ENCODE assay signal across 12 mouse cellular contexts in genomic region chr3:55054231-55054630, GRCm38 (mm10). TPM values are rescaled to one million over a fixed set of nuclear protein-coding genes. Genes with fewer than 3 reads are reported as not detected.
DNase-seq lines count a peak whose midpoint lies in the region; ATAC-seq and TF ChIP-seq lines count a peak whose summit lies in the region.
"Had no signal": no experiment of that assay in that cellular context is flagged by ENCODE, and none has a peak within 500 bp of the region (broad histone marks: within the 10 kb centered on the region; RNA-seq: fewer than 3 reads in every experiment).

No protein-coding gene starts in this region.

- TF ChIP-seq CTCF in kidney, postnatal 0 days (IDR thresholded peaks at IDR 0.05; ENCODE audit: low read depth), result no peak
- no peak for TF ChIP-seq CTCF in intestine, postnatal 0 days (IDR thresholded peaks at IDR 0.05; ENCODE audit: low read depth)

- no peaks in the 10 kb centered on the region for H3K36me3 ChIP-seq in kidney, postnatal 0 days (ENCODE audit: insufficient read depth, low read length)
- H3K36me3 ChIP-seq in forebrain, embryonic 11.5 days (ENCODE audit: control insufficient read depth, insufficient read depth, low read length), result no peaks in the 10 kb centered on the region
- H3K36me3 ChIP-seq in intestine, postnatal 0 days (ENCODE audit: control insufficient read depth, insufficient read depth), result no peaks in the 10 kb centered on the region
- H3K36me3 ChIP-seq in neural tube, embryonic 15.5 days, result no peaks in the 10 kb centered on the region
- H3K36me3 ChIP-seq: G1E had no signal

- H3K27me3 ChIP-seq in kidney, postnatal 0 days (ENCODE audit: insufficient read depth, low read length), result peaks cover 7% of the 10 kb centered on the region; the same call in 1 of the 2 replicates
- peaks cover 5% of the 10 kb centered on the region; the same call in 1 of the 2 replicates for H3K27me3 ChIP-seq in forebrain, embryonic 11.5 days (ENCODE audit: control insufficient read depth, insufficient read depth, low read length)
- peaks cover 10% of the 10 kb centered on the region; the same call in 1 of the 2 replicates for H3K27me3 ChIP-seq in intestine, postnatal 0 days (replicated peaks; ENCODE audit: control insufficient read depth, insufficient read depth, low read length)
- peaks cover 17% of the 10 kb centered on the region; the same call in 1 of the 2 replicates for H3K27me3 ChIP-seq in neural tube, embryonic 15.5 days (replicated peaks)

- peak overlapping the region; percentile 94 for H3K4me2 ChIP-seq in kidney, postnatal 0 days (ENCODE audit: low read length)
- H3K4me2 ChIP-seq in forebrain, embryonic 11.5 days (ENCODE audit: low read depth, low read length, severe bottlenecking), result peak overlapping the region; percentile 98; the same call in 1 of the 2 replicates
- H3K4me2 ChIP-seq in intestine, postnatal 0 days (replicated peaks; ENCODE audit: low read depth), result peak overlapping the region; percentile 78
- peak overlapping the region; percentile 99 for H3K4me2 ChIP-seq in neural tube, embryonic 15.5 days

- no peak overlapping the region; the same call in 1 of the 2 replicates for H3K4me3 ChIP-seq in kidney, postnatal 0 days (replicated peaks; ENCODE audit: low read depth, low read length)
- H3K4me3 ChIP-seq in forebrain, embryonic 11.5 days (ENCODE audit: low read depth, low read length), result peak overlapping the region; percentile 58; the same call in 1 of the 2 replicates
- H3K4me3 ChIP-seq in intestine, postnatal 0 days (ENCODE audit: low read depth, low read length), result no peak overlapping the region; the same call in 1 of the 2 replicates
- no peak overlapping the region for H3K4me3 ChIP-seq in neural tube, embryonic 15.5 days (replicated peaks)

- 50% methylated on average over 6 of the region's 6 CpGs for WGBS in kidney, postnatal 0 days
- 45% methylated on average over 6 of the region's 6 CpGs for WGBS in forebrain, embryonic 11.5 days
- 60% methylated on average over 6 of the region's 6 CpGs for whole genome bisulfite sequencing in intestine, postnatal 0 days
- WGBS in neural tube, embryonic 15.5 days, result 62% methylated on average over 6 of the region's 6 CpGs

- DNase-seq in kidney, postnatal 0 days (ENCODE audit: low spot score), result no peak
- no peak for DNase-seq in kidney, adult 11 months
- DNase-seq in forebrain, embryonic 11.5 days (ENCODE audit: low spot score), result no peak
- no peak for DNase-seq in embryo, embryonic 10 days (ENCODE audit: low spot score)
- no peak for DNase-seq in left cerebral cortex, adult 9 months (ENCODE audit: low spot score in 2 of 2)

- no peak overlapping the region for H3K9ac ChIP-seq in kidney, postnatal 0 days (ENCODE audit: low read depth, low read length)
- 0 out of 2 replicates have a peak overlapping the region, but pooled peaks have one; percentile 17 for H3K9ac ChIP-seq in forebrain, embryonic 11.5 days (ENCODE audit: low read length)
- no peak overlapping the region for H3K9ac ChIP-seq in intestine, postnatal 0 days (ENCODE audit: low read depth, low read length)
- H3K9ac ChIP-seq in neural tube, embryonic 15.5 days (replicated peaks), result no peak overlapping the region

- no peak overlapping the region for H3K27ac ChIP-seq in kidney, postnatal 0 days
- H3K27ac ChIP-seq in forebrain, embryonic 11.5 days (ENCODE audit: low read depth, low read length), result no peak overlapping the region
- H3K27ac ChIP-seq in intestine, postnatal 0 days (ENCODE audit: low read depth, low read length), result no peak overlapping the region
- H3K27ac ChIP-seq in neural tube, embryonic 15.5 days (replicated peaks), result no peak overlapping the region
- H3K27ac ChIP-seq: macrophage had no signal

- H3K9me3 ChIP-seq in kidney, postnatal 0 days (replicated peaks; ENCODE audit: low read length), result no peaks in the 10 kb centered on the region
- no peaks in the 10 kb centered on the region for H3K9me3 ChIP-seq in forebrain, embryonic 11.5 days (ENCODE audit: control insufficient read depth, low read length)
- no peaks in the 10 kb centered on the region for H3K9me3 ChIP-seq in intestine, postnatal 0 days (ENCODE audit: control insufficient read depth)
- H3K9me3 ChIP-seq in neural tube, embryonic 15.5 days (replicated peaks), result no peaks in the 10 kb centered on the region

- H3K4me1 ChIP-seq in kidney, postnatal 0 days (replicated peaks; ENCODE audit: insufficient read depth, low read length), result peaks cover 8% of the 10 kb centered on the region
- peaks cover 6% of the 10 kb centered on the region; the same call in 1 of the 2 replicates for H3K4me1 ChIP-seq in forebrain, embryonic 11.5 days (replicated peaks; ENCODE audit: control insufficient read depth, insufficient read depth, low read length)
- H3K4me1 ChIP-seq in intestine, postnatal 0 days (replicated peaks; ENCODE audit: control insufficient read depth, insufficient read depth, low read length), result peaks cover 4% of the 10 kb centered on the region
- peaks cover 13% of the 10 kb centered on the region for H3K4me1 ChIP-seq in neural tube, embryonic 15.5 days

- ATAC-seq in kidney, postnatal 0 days (replicated peaks; ENCODE audit: low FRiP score, low read depth), result no peak
- ATAC-seq in forebrain, embryonic 11.5 days (replicated peaks; ENCODE audit: low FRiP score), result no peak
- ATAC-seq in intestine, postnatal 0 days, result no peak
- ATAC-seq in neural tube, embryonic 15.5 days (ENCODE audit: low FRiP score), result no peak; the same call in 1 of the 2 replicates
- no peak for ATAC-seq in megakaryocyte, adult 5-6 weeks (ENCODE audit: poor library complexity, severe bottlenecking)

RNA-seq across cellular contexts. Expression of gene Ccna1, which starts 1.1 kb away (rescaled TPM):
- 1.4 and 1.6 TPM in 2 replicates for polyA plus RNA-seq in kidney, postnatal 0 days (2015; fragmentation: Nextera tagmentation; extraction: Ambion mirVana)
- 3.6 TPM in 2 replicates for polyA plus RNA-seq in forebrain, embryonic 11.5 days (2014; fragmentation: Nextera tagmentation; extraction: Ambion mirVana)
- 0.86 and 1.3 TPM in 2 replicates for polyA plus RNA-seq in intestine, postnatal 0 days (2015; fragmentation: Nextera tagmentation; extraction: Ambion mirVana)
- 0.37 and 0.41 TPM in 2 replicates for polyA plus RNA-seq in neural tube, embryonic 15.5 days (2015; fragmentation: Nextera tagmentation; extraction: Ambion mirVana)
- total RNA-seq in megakaryocyte, adult 5-6 weeks (2015), result not detected in 2 replicates
- not detected in 2 replicates for total RNA-seq in megakaryocyte, adult 5-6 weeks (2017)
- total RNA-seq: adrenal gland, adult 8-10 months; G1E; gastrocnemius, postnatal 36 days had no signal
- polyA plus RNA-seq: G1E, macrophage had no signal

RNA-seq across cellular contexts. Expression of gene Spg20, which starts 57.7 kb away (rescaled TPM):
- 29.5 and 33.3 TPM in 2 replicates for polyA plus RNA-seq in kidney, postnatal 0 days (2015; fragmentation: Nextera tagmentation; extraction: Ambion mirVana)
- polyA plus RNA-seq in forebrain, embryonic 11.5 days (2014; fragmentation: Nextera tagmentation; extraction: Ambion mirVana), result 53.3 and 53.6 TPM in 2 replicates
- 27.9 and 30.0 TPM in 2 replicates for polyA plus RNA-seq in intestine, postnatal 0 days (2015; fragmentation: Nextera tagmentation; extraction: Ambion mirVana)
- 14.4 and 20.0 TPM in 2 replicates for polyA plus RNA-seq in neural tube, embryonic 15.5 days (2015; fragmentation: Nextera tagmentation; extraction: Ambion mirVana)
- total RNA-seq in megakaryocyte, adult 5-6 weeks (2015), result 6.0 and 7.0 TPM in 2 replicates
- 8.3 and 10.1 TPM in 2 replicates for total RNA-seq in megakaryocyte, adult 5-6 weeks (2017)
